Mouse (Mus musculus) neural tube, embryonic 13.5 days (tissue): ENCODE results near the gene Plaur. TPM values are rescaled to one million over a fixed set of nuclear protein-coding genes. Genes with fewer than 3 reads are reported as not detected.
A peak's percentile ranks its signal among the peaks of the same experiment; 100 is the strongest.
"Not testable (repeated sequence)": the region's sequence is repeated elsewhere in the genome, so short reads cannot be mapped to it uniquely, and the experiment has no call there.

Source experiments
- ATAC-seq: fragments of 200-750 bp; cut with Nextera tagmentation; 2 replicates; pipeline ENCODE4 v1.8.0; 2017; ENCODE audit warnings: low read depth, mild to moderate bottlenecking, moderate TSS enrichment, moderate library complexity
- H3K27ac ChIP-seq: fragments of 300-500 bp; sonication (generic); replicated peaks from 2 replicates; pipeline ENCODE4 v1.5.1; 2015; ENCODE audit warnings: moderate library complexity, mild to moderate bottlenecking, inconsistent platforms
- H3K27me3 ChIP-seq: fragments of 300-500 bp; sonication (generic); 2 replicates; pipeline ENCODE4 v1.6.1; 2015; ENCODE audit warnings: mild to moderate bottlenecking, inconsistent platforms
- H3K36me3 ChIP-seq: fragments of 300-500 bp; sonication (generic); 2 replicates; pipeline ENCODE4 v1.6.1; 2015; ENCODE audit warnings: mild to moderate bottlenecking, inconsistent platforms
- H3K4me1 ChIP-seq: fragments of 300-500 bp; sonication (generic); replicated peaks from 2 replicates; pipeline ENCODE4 v1.6.1; 2015; ENCODE audit warnings: inconsistent platforms
- H3K4me2 ChIP-seq: fragments of 300-500 bp; sonication (generic); 2 replicates; pipeline ENCODE4 v1.6.1; 2015; ENCODE audit warnings: inconsistent platforms, mild to moderate bottlenecking, moderate library complexity
- H3K4me3 ChIP-seq: fragments of 300-500 bp; sonication (generic); 2 replicates; pipeline ENCODE4 v1.5.1; 2015; ENCODE audit warnings: mild to moderate bottlenecking, inconsistent platforms
- H3K9ac ChIP-seq: fragments of 300-500 bp; sonication (generic); 2 replicates; pipeline ENCODE4 v1.6.1; 2015; ENCODE audit warnings: moderate library complexity, mild to moderate bottlenecking, inconsistent platforms
- H3K9me3 ChIP-seq: fragments of 300-500 bp; sonication (generic); 2 replicates; pipeline ENCODE4 v1.6.1; 2016; ENCODE audit warnings: inconsistent platforms
- WGBS: fragments of 180-500 bp; shearing (Covaris S2); methylation state at CpG from one replicate; pipeline ENCODE4 v1.1.7; 2015; 5-methylcytosine and 5-hydroxymethylcytosine counted together
- polyA plus RNA-seq: library from polyadenylated mRNA; unstranded; fragments of >200 nt; fragmentation: Nextera tagmentation; extraction: Ambion mirVana; gene quantifications from 2 replicates; pipeline ENCODE4 v1.2.1, GENCODE M21; 2015

Gene Plaur
- polyA plus RNA-seq, 1 experiment from 2014 or later = 1.3 TPM

DNA sequence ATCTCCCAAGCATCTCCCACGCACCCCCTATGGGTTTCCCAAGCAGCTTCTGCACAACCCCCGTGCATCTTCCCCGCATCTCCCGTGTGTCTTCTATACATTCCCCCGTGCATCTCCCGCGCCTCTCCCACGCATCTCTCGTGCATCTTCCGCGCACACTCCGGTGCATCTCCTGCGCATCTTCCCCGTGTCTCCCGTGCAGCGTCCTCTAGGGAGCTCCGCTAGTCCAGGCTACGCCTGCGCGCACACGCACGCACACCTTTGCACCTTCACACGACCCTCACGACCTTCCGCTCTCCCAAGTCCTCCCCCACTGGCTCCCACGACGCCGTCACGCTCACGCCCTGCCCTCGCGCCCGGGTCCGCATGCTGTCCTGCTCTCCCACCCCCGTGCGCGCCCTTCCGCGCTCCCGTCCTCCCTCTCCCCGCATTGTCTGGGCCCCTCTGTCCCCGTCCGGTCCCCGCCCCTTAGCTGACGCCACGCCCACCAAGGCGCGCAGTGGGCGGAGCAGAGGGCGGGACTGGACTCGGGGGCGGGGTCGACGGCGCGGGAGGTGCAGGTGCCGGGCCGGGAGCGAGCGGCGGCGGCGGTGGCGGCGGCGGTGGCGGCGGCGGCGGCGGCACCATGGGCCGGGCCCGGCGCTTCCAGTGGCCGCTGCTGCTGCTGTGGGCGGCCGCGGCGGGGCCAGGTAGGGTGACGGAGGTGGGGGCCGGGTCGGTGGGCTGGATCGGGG, 19.4 kb downstream of the Plaur start, which contains the start of gene Cadm4:
Gene Cadm4, plus strand, starts transcription at position 550 of the 734 bp plus-strand sequence.
- Histone ChIP-seq H3K27me3 (no peaks in the 10 kb centered on the region), H3K9me3 (no peaks in the 10 kb centered on the region), H3K36me3 (no peaks in the 10 kb centered on the region), H3K4me3 (peak within 1 kb of the TSS; percentile 76), H3K4me1 (peaks cover 62% of the 10 kb centered on the region), H3K9ac (peak within 1 kb of the TSS; percentile 96), H3K27ac (peak within 1 kb of the TSS; percentile 86), H3K4me2 (peak within 1 kb of the TSS; percentile 86)
- peak; percentile 85 for ATAC-seq
- under 1% methylated on average over 72 of the region's 83 CpGs for WGBS

DNA sequence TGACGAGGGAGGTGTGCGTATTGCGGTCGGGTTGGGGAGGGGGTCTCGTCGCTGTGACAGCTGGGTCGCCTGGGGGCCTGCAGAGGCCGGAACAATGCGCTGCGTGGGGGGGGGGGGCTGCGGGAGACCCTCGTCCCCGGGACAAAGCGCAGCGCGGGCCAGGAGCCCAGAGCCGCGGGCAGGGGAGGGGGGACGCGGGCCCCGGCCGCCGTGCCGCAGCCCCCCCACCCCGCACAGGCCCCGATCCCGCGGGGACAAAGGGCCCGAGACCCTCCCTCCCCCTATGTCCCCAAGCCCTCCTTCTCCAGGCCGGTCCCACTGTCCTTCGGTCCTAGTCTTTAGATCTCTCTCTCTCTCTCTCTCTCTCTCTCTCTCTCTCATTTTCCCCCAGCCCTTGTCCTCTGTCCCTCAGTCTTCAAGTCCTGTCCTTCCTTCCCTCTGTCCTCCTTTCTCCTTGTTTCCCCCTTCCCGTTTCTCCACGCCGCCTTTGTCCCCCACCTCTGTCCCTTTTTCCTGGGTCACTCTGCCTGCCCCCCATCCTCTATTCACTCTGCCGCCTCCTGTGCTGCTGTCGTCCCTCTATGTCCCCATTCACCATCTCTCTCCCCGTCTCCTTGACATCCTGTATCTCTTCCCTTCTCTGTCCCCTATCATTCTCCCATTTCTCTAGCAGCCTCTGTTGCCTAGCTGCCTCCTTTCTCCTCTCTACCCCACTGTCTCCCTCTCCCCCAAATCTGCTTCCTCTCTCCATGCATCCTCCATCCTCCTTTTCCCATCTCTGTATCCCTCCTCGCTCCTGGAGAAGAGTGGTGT, 20.1 kb downstream of the Plaur start:
- WGBS = 2% methylated on average over 16 of the region's 38 CpGs
- Histone ChIP-seq H3K4me2 (peak overlapping the region; percentile 86), H3K27ac (peak overlapping the region; percentile 86), H3K9me3 (no peaks in the 10 kb centered on the region), H3K36me3 (no peaks in the 10 kb centered on the region), H3K4me3 (peak overlapping the region; percentile 76), H3K9ac (peak overlapping the region; percentile 96), H3K4me1 (peaks cover 70% of the 10 kb centered on the region), H3K27me3 (no peaks in the 10 kb centered on the region)
- peak; percentile 37 for ATAC-seq

DNA sequence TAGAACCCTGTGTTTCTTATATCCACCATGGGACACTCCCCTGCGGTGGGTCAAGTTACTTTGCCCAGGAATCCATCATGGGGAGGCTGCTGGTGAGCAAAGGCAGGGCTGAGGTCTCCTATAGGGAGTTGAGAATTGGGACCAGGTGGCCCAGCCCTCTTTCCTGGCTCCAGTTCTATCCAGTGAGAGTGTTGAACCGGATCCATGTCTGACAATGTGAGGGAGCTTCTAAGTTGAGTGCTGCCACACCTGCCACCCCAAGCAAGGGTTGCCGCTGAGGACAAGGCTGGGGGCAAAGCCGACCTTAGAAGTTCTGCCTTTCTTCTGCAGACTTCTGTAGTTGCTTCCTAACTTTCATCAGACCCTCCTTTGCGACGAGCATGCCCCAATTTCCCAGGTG, 21.0 kb downstream of the Plaur start:
- not testable (repeated sequence) for H3K9me3 ChIP-seq, ATAC-seq, H3K27me3 ChIP-seq, H3K36me3 ChIP-seq
- peak overlapping the region; percentile 96 for H3K9ac ChIP-seq
- peak overlapping the region; percentile 86 for H3K4me2 ChIP-seq
- peaks cover 77% of the 10 kb centered on the region for H3K4me1 ChIP-seq
- WGBS = 49% methylated on average over 6 of the region's 6 CpGs
- H3K4me3 ChIP-seq = peak overlapping the region; percentile 76
- H3K27ac ChIP-seq = peak overlapping the region; percentile 86; the same call in 1 of the 2 replicates

DNA sequence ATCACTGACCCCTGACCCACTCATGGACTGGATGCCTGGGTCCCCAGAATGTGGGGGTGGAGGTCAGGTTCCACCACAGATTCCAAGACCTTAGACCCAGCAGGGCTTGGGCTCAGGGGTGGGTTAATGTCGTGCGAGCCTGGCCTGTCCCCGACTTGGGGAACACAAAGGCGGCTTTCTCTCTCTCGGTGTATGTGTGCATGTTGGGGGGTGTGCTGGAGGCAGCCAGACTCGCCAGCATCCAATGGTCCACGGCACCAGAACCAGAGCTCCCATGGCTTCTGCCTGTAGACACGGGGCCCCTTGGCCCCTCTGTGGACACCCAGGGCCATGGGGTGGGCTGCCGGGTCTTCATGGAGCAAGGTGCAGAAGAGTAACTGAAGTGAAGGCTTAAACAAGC, 23.2 kb downstream of the Plaur start:
- H3K36me3 ChIP-seq = 0 out of 2 replicates have a peak, but pooled peaks cover 11% of the 10 kb centered on the region
- ATAC-seq = no peak
- peak overlapping the region; percentile 29 for H3K4me3 ChIP-seq
- H3K4me2 ChIP-seq = peak overlapping the region; percentile 86
- peak overlapping the region; percentile 71 for H3K9ac ChIP-seq
- no peaks in the 10 kb centered on the region for H3K27me3 ChIP-seq
- 77% methylated on average over 9 of the region's 9 CpGs for WGBS
- peak overlapping the region; percentile 81 for H3K27ac ChIP-seq
- H3K9me3 ChIP-seq = no peaks in the 10 kb centered on the region
- peaks cover 66% of the 10 kb centered on the region for H3K4me1 ChIP-seq

- peak; percentile 45 for ATAC-seq
- Histone ChIP-seq H3K4me2 (peak overlapping the region; percentile 86), H3K27ac (peak overlapping the region; percentile 81), H3K36me3 (0 out of 2 replicates have a peak, but pooled peaks cover 16% of the 10 kb centered on the region), H3K4me1 (peaks cover 58% of the 10 kb centered on the region), H3K9ac (peak overlapping the region; percentile 71), H3K4me3 (peak overlapping the region; percentile 29), H3K27me3 (no peaks in the 10 kb centered on the region), H3K9me3 (no peaks in the 10 kb centered on the region)
- 33% methylated on average over 9 of the region's 9 CpGs for WGBS
Measured at GRCm38 (mm10) chr7:24486654-24487130, 24.4 kb downstream of the Plaur start.

GRCm38 (mm10) chr7:24487403-24487802, 25.1 kb downstream of the Plaur start:
- ATAC-seq = peak; percentile 9; the same call in 1 of the 2 replicates
- Histone ChIP-seq H3K9me3 (no peaks in the 10 kb centered on the region), H3K4me3 (peak overlapping the region; percentile 29; the same call in 1 of the 2 replicates), H3K27me3 (no peaks in the 10 kb centered on the region), H3K27ac (peak overlapping the region; percentile 81), H3K36me3 (peaks cover 23% of the 10 kb centered on the region), H3K9ac (peak overlapping the region; percentile 71), H3K4me2 (peak overlapping the region; percentile 86), H3K4me1 (peaks cover 58% of the 10 kb centered on the region)
- 31% methylated on average over 3 of the region's 3 CpGs for WGBS

DNA sequence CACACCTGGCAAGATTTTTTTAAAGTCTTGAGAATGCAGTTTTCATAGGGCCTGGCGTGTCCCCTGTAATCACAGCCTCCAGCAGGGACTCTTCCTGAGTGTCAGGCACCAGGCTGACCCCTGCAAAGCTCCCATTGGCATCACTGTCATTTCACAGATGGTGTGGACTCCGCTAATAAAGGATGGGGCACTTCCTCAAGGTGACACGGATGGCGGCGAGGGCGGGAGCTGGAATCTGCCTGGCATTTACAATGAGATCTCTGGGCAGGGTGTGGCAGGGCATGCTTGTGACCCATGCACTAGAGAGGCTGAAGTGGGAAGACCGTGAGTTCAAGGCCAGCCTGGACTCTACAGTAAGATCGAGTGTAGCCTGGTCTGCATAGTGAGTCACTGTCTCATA, 26.0 kb downstream of the Plaur start:
- Histone ChIP-seq H3K4me2 (no peak overlapping the region), H3K9ac (no peak overlapping the region), H3K4me3 (no peak overlapping the region), H3K9me3 (no peaks in the 10 kb centered on the region), H3K36me3 (peaks cover 25% of the 10 kb centered on the region), H3K4me1 (peaks cover 51% of the 10 kb centered on the region), H3K27ac (no peak overlapping the region), H3K27me3 (no peaks in the 10 kb centered on the region)
- WGBS = 86% methylated on average over 8 of the region's 8 CpGs
- ATAC-seq = no peak

- Histone ChIP-seq H3K9ac (0 out of 2 replicates have a peak overlapping the region, but pooled peaks have one; percentile 19), H3K36me3 (peaks cover 58% of the 10 kb centered on the region), H3K9me3 (no peaks in the 10 kb centered on the region), H3K4me2 (peak overlapping the region; percentile 35), H3K27me3 (peaks cover 10% of the 10 kb centered on the region; the same call in 1 of the 2 replicates), H3K4me3 (0 out of 2 replicates have a peak overlapping the region, but pooled peaks have one; percentile 9), H3K4me1 (peaks cover 26% of the 10 kb centered on the region), H3K27ac (no peak overlapping the region)
- WGBS = 20% methylated on average over 43 of the region's 43 CpGs
- ATAC-seq = no peak
Measured at GRCm38 (mm10) chr7:24499856-24500577, 37.7 kb downstream of the Plaur start.

DNA sequence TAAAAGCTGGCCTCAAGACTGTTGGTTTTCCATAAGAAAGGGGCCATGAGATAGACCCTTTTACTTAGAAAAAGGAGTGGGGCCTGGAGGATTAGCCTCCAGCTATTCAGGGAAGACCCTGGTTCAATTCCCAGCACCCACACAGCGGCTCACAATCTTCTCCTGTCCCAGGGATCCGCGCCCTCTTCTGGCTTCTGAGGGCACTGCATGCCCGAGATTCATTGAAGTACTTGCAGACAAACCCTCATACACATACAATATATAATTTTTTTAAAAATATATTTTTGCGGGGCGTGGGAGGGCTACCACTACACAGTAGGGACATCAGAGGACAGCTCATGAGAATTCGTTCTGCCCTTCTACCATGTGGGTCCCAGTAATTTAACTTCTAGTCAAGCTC, 38.6 kb downstream of the Plaur start:
- Histone ChIP-seq H3K9ac (no peak overlapping the region), H3K27me3 (peaks cover 10% of the 10 kb centered on the region; the same call in 1 of the 2 replicates), H3K9me3 (no peaks in the 10 kb centered on the region), H3K4me1 (peaks cover 35% of the 10 kb centered on the region), H3K4me2 (no peak overlapping the region), H3K4me3 (no peak overlapping the region), H3K27ac (no peak overlapping the region), H3K36me3 (peaks cover 57% of the 10 kb centered on the region)
- WGBS = 35% methylated on average over 7 of the region's 7 CpGs
- no peak for ATAC-seq

GRCm38 (mm10) chr7:24501492-24501891, 39.2 kb downstream of the Plaur start:
- H3K36me3 ChIP-seq = peaks cover 57% of the 10 kb centered on the region
- H3K4me2 ChIP-seq = no peak overlapping the region
- H3K4me1 ChIP-seq = peaks cover 40% of the 10 kb centered on the region
- H3K27ac ChIP-seq = no peak overlapping the region
- no peaks in the 10 kb centered on the region for H3K9me3 ChIP-seq
- H3K27me3 ChIP-seq = peaks cover 10% of the 10 kb centered on the region; the same call in 1 of the 2 replicates
- no peak overlapping the region for H3K9ac ChIP-seq
- no peak for ATAC-seq
- no peak overlapping the region for H3K4me3 ChIP-seq
- WGBS = 59% methylated on average over 21 of the region's 21 CpGs

DNA sequence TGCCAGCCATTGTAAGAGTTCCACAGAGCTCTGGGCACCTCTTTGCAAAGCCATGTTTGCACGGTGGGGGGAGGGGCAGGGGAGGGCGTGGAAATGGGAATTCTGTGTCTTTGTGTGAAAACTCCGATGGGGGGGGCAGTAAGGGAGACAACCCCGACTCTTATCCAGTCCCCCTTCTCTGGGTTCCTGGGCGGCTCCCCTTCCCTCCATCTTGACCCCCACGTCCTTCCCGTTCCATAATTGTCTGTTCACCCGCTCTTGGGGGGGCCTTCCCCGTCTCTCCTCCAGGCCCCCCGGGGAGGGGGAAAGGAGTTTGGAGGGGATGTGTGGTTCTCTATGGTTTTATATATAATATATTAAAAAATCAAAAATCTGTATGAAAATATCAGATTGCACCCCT, 41.7 kb downstream of the Plaur start:
- no peak overlapping the region for H3K4me2 ChIP-seq
- peak overlapping the region; percentile 54 for H3K9ac ChIP-seq
- no peak overlapping the region for H3K4me3 ChIP-seq
- peaks cover 47% of the 10 kb centered on the region for H3K36me3 ChIP-seq
- 21% methylated on average over 10 of the region's 10 CpGs for WGBS
- H3K4me1 ChIP-seq = peaks cover 51% of the 10 kb centered on the region
- 0 out of 2 replicates have a peak overlapping the region, but pooled peaks have one; percentile 7 for H3K27ac ChIP-seq
- ATAC-seq = no peak
- H3K9me3 ChIP-seq = no peaks in the 10 kb centered on the region
- 0 out of 2 replicates have a peak, but pooled peaks cover 1% of the 10 kb centered on the region for H3K27me3 ChIP-seq
